Mouse (Mus musculus) cerebellum, adult 2 months (tissue): ENCODE results near the gene Cnot6l.

Experiments used
- CTCF ChIP-seq: fragments of 200-500 bp; IDR thresholded peaks from 2 replicates; pipeline ENCODE4 v1.5.1; 2011; ENCODE audit warnings: low read depth, mild to moderate bottlenecking, control low read depth, low read length, moderate library complexity, borderline replicate concordance; ENCODE audit not compliant: insufficient read depth
- POLR2A ChIP-seq: fragments of 200-500 bp; IDR thresholded peaks from 2 replicates; pipeline ENCODE4 v1.6.1; 2011; ENCODE audit warnings: low read length, control low read depth, borderline replicate concordance; ENCODE audit not compliant: insufficient read depth

DNA sequence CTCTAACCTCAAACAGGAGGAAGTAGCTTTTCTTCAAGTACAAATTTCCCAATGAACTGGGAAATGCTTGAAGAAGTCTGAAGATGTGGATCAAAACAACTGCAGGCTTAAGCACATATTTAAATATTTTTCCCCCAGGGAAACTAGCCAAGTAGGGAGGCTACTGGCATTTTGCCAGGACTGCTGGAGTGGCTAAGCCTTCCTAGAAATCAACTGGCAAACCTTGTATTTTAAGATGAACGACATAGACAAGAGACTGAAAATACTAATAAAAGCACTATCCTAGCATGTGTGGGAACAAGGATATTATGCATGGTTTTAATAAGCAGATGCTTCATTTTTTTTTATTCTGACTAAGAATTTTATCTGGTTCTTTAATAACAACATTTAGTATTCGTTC, 42.9 kb upstream of the Cnot6l start:
- TF ChIP-seq POLR2A (no peak), CTCF (no peak)
